Mouse (Mus musculus): ENCODE data around the gene Vac14.

- TF ChIP-seq TAL1 (IDR thresholded peaks at IDR 0.05; ENCODE audit: low read length) (no peak), GATA1 (IDR thresholded peaks at IDR 0.05; ENCODE audit: low read length) (no peak)
These were observed 27.7 kb downstream of the Vac14 start for GRCm38 (mm10) chr8:110646064-110646463.
